Mouse (Mus musculus): ENCODE measurements around the gene Olfr1441. TPM values are rescaled to one million over a fixed set of nuclear protein-coding genes. Genes with fewer than 3 reads are reported as not detected.

Gene Olfr1441
- total RNA-seq, 1 experiment, result 0.13 TPM

- in situ Hi-C loops (cut with MboI; ENCODE audit: low sequenced_read_pairs in 2 of 2, unreplicated experiment in 2 of 2), result no loop called here
- TF ChIP-seq HCFC1 (IDR thresholded peaks at IDR 0.05; ENCODE audit: borderline replicate concordance, insufficient read depth, low read length) (no peak), MAFK (IDR thresholded peaks at IDR 0.05; ENCODE audit: insufficient read depth, low read depth, low read length) (no peak), CHD2 (IDR thresholded peaks at IDR 0.05; ENCODE audit: low read depth, low read length) (no peak), ZC3H11A (IDR thresholded peaks at IDR 0.05; ENCODE audit: borderline replicate concordance, low read depth, low read length) (no peak), ZNF384 (IDR thresholded peaks at IDR 0.05; ENCODE audit: low read depth, low read length) (no peak)
- no peaks in the 10 kb centered on the region for H3K9me3 ChIP-seq (ENCODE audit: control insufficient read depth, insufficient read depth, low read depth, low read length)
- no peak within 1 kb of the TSS for H3K4me3 ChIP-seq (ENCODE audit: insufficient read depth in 1 of 2, low read depth in 1 of 2, low read length in 2 of 2, poor library complexity in 1 of 2, severe bottlenecking in 1 of 2)
- no peak for DNase-seq (ENCODE audit: low read depth, low spot score)
- no peaks in the 10 kb centered on the region for H3K36me3 ChIP-seq (ENCODE audit: control insufficient read depth, insufficient read depth, low read length, poor library complexity, severe bottlenecking)
- H3K9ac ChIP-seq (ENCODE audit: insufficient read depth, low read depth, low read length, poor library complexity, severe bottlenecking), result no peak within 1 kb of the TSS
- H3K4me1 ChIP-seq (ENCODE audit: control insufficient read depth in 2 of 2, insufficient read depth in 2 of 2, low read length in 2 of 2, poor library complexity in 1 of 2), result no peaks in the 10 kb centered on the region
- H3K27ac ChIP-seq (ENCODE audit: insufficient read depth, low read depth, low read length, poor library complexity, severe bottlenecking), result no peak within 1 kb of the TSS
These were observed 10.4 kb downstream of the Olfr1441 start, which contains the start of gene Pfpl for GRCm38 (mm10) chr19:12427605-12428004. TSS of gene Pfpl (plus strand) at chr19:12427905.

GRCm38 (mm10) chr19:12433033-12433432 lies 15.8 kb downstream of the Olfr1441 start:
- no peaks in the 10 kb centered on the region for H3K9me3 ChIP-seq (ENCODE audit: control insufficient read depth, insufficient read depth, low read depth, low read length)
- in situ Hi-C loops (cut with MboI; ENCODE audit: low sequenced_read_pairs in 2 of 2, unreplicated experiment in 2 of 2), result no loop called here
- TF ChIP-seq CHD2 (IDR thresholded peaks at IDR 0.05; ENCODE audit: low read depth, low read length) (no peak), MAFK (IDR thresholded peaks at IDR 0.05; ENCODE audit: insufficient read depth, low read depth, low read length) (no peak), HCFC1 (IDR thresholded peaks at IDR 0.05; ENCODE audit: borderline replicate concordance, insufficient read depth, low read length) (no peak), ZNF384 (IDR thresholded peaks at IDR 0.05; ENCODE audit: low read depth, low read length) (no peak), ZC3H11A (IDR thresholded peaks at IDR 0.05; ENCODE audit: borderline replicate concordance, low read depth, low read length) (no peak; the same call in 1 of the 2 replicates)
- no peak overlapping the region for H3K9ac ChIP-seq (ENCODE audit: insufficient read depth, low read depth, low read length, poor library complexity, severe bottlenecking)
- H3K4me1 ChIP-seq (ENCODE audit: control insufficient read depth in 2 of 2, insufficient read depth in 2 of 2, low read length in 2 of 2, poor library complexity in 1 of 2), result no peaks in the 10 kb centered on the region
- no peaks in the 10 kb centered on the region for H3K36me3 ChIP-seq (ENCODE audit: control insufficient read depth, insufficient read depth, low read length, poor library complexity, severe bottlenecking)
- no peak overlapping the region for H3K4me3 ChIP-seq (ENCODE audit: insufficient read depth in 1 of 2, low read depth in 1 of 2, low read length in 2 of 2, poor library complexity in 1 of 2, severe bottlenecking in 1 of 2)
- no peak for DNase-seq (ENCODE audit: low read depth, low spot score)
- H3K27ac ChIP-seq (ENCODE audit: insufficient read depth, low read depth, low read length, poor library complexity, severe bottlenecking), result no peak overlapping the region

GRCm38 (mm10) chr19:12435011-12435416 lies 17.8 kb downstream of the Olfr1441 start:
- no peaks in the 10 kb centered on the region for H3K9me3 ChIP-seq (ENCODE audit: control insufficient read depth, insufficient read depth, low read depth, low read length)
- H3K4me3 ChIP-seq (ENCODE audit: insufficient read depth in 1 of 2, low read depth in 1 of 2, low read length in 2 of 2, poor library complexity in 1 of 2, severe bottlenecking in 1 of 2), result no peak overlapping the region
- H3K9ac ChIP-seq (ENCODE audit: insufficient read depth, low read depth, low read length, poor library complexity, severe bottlenecking), result no peak overlapping the region
- no peak for DNase-seq (ENCODE audit: low read depth, low spot score)
- no peak overlapping the region for H3K27ac ChIP-seq (ENCODE audit: insufficient read depth, low read depth, low read length, poor library complexity, severe bottlenecking)
- in situ Hi-C loops (cut with MboI; ENCODE audit: low sequenced_read_pairs in 2 of 2, unreplicated experiment in 2 of 2), result no loop called here
- TF ChIP-seq ZC3H11A (IDR thresholded peaks at IDR 0.05; ENCODE audit: borderline replicate concordance, low read depth, low read length) (no peak), MAFK (IDR thresholded peaks at IDR 0.05; ENCODE audit: insufficient read depth, low read depth, low read length) (no peak), CHD2 (IDR thresholded peaks at IDR 0.05; ENCODE audit: low read depth, low read length) (no peak), HCFC1 (IDR thresholded peaks at IDR 0.05; ENCODE audit: borderline replicate concordance, insufficient read depth, low read length) (no peak), ZNF384 (IDR thresholded peaks at IDR 0.05; ENCODE audit: low read depth, low read length) (no peak)
- H3K36me3 ChIP-seq (ENCODE audit: control insufficient read depth, insufficient read depth, low read length, poor library complexity, severe bottlenecking), result no peaks in the 10 kb centered on the region
- no peaks in the 10 kb centered on the region for H3K4me1 ChIP-seq (ENCODE audit: control insufficient read depth in 2 of 2, insufficient read depth in 2 of 2, low read length in 2 of 2, poor library complexity in 1 of 2)

GRCm38 (mm10) chr19:12435750-12436524 lies 18.7 kb downstream of the Olfr1441 start:
- Histone ChIP-seq H3K36me3 (ENCODE audit: control insufficient read depth, insufficient read depth, low read length, poor library complexity, severe bottlenecking) (no peaks in the 10 kb centered on the region), H3K9ac (ENCODE audit: insufficient read depth, low read depth, low read length, poor library complexity, severe bottlenecking) (no peak overlapping the region), H3K4me3 (ENCODE audit: insufficient read depth in 1 of 2, low read depth in 1 of 2, low read length in 2 of 2, poor library complexity in 1 of 2, severe bottlenecking in 1 of 2) (no peak overlapping the region), H3K9me3 (ENCODE audit: control insufficient read depth, insufficient read depth, low read depth, low read length) (no peaks in the 10 kb centered on the region), H3K27ac (ENCODE audit: insufficient read depth, low read depth, low read length, poor library complexity, severe bottlenecking) (no peak overlapping the region), H3K4me1 (ENCODE audit: control insufficient read depth in 2 of 2, insufficient read depth in 2 of 2, low read length in 2 of 2, poor library complexity in 1 of 2) (peaks cover 0 to 3% of the 10 kb centered on the region in 2 experiments; a peak in 1 of 4 replicates)
- no peak for DNase-seq (ENCODE audit: low read depth, low spot score)
- no peak for TF ChIP-seq ZNF384 (IDR thresholded peaks at IDR 0.05; ENCODE audit: low read depth, low read length)
- TF ChIP-seq MAFK (IDR thresholded peaks at IDR 0.05; ENCODE audit: insufficient read depth, low read depth, low read length), result no peak
- in situ Hi-C loops (cut with MboI; ENCODE audit: low sequenced_read_pairs in 2 of 2, unreplicated experiment in 2 of 2), result no loop called here

Measured in ES-E14 (cell line).